Mouse (Mus musculus) embryonic facial prominence, embryonic 11.5 days (tissue): ENCODE results near the gene Snd1. TPM values are rescaled to one million over a fixed set of nuclear protein-coding genes. Genes with fewer than 3 reads are reported as not detected.

Source experiments
- ATAC-seq: fragments of 200-750 bp; cut with Nextera tagmentation; replicated peaks from 2 replicates; pipeline ENCODE4 v1.8.0; 2017; ENCODE audit warnings: low read depth; ENCODE audit not compliant: insufficient number of reproducible peaks, low FRiP score, low TSS enrichment
- DNase-seq: peaks from one replicate; pipeline ENCODE4 v3.0.0-alpha.2; 2015; ENCODE audit warnings: low spot score
- H3K27ac ChIP-seq: fragments of 300-500 bp; sonication (generic); replicated peaks from 2 replicates; pipeline ENCODE4 v1.5.1; 2014; ENCODE audit warnings: mild to moderate bottlenecking, low read depth, low read length, control low read depth
- H3K27me3 ChIP-seq: fragments of 300-500 bp; sonication (generic); 2 replicates; pipeline ENCODE4 v1.6.1; 2014; ENCODE audit warnings: mild to moderate bottlenecking, low read length, moderate library complexity, mixed read lengths; ENCODE audit not compliant: control insufficient read depth, insufficient read depth
- H3K36me3 ChIP-seq: fragments of 300-500 bp; sonication (generic); replicated peaks from 2 replicates; pipeline ENCODE4 v1.6.1; 2014; ENCODE audit warnings: low read depth, mild to moderate bottlenecking, low read length, moderate library complexity, mixed read lengths; ENCODE audit not compliant: control insufficient read depth, insufficient read depth
- H3K4me1 ChIP-seq: fragments of 300-500 bp; sonication (generic); 2 replicates; pipeline ENCODE4 v1.6.1; 2014; ENCODE audit warnings: low read length, mixed read lengths; ENCODE audit not compliant: control insufficient read depth, insufficient read depth
- H3K4me2 ChIP-seq: fragments of 300-500 bp; sonication (generic); 2 replicates; pipeline ENCODE4 v1.6.1; 2014; ENCODE audit warnings: low read depth, mild to moderate bottlenecking, control low read depth, low read length, moderate library complexity
- H3K4me3 ChIP-seq: fragments of 300-500 bp; sonication (generic); 2 replicates; pipeline ENCODE4 v1.5.1; 2014; ENCODE audit warnings: low read depth, low read length, control low read depth
- H3K9ac ChIP-seq: fragments of 300-500 bp; sonication (generic); replicated peaks from 2 replicates; pipeline ENCODE4 v1.6.1; 2014; ENCODE audit warnings: mild to moderate bottlenecking, control low read depth, low read length
- H3K9me3 ChIP-seq: fragments of 300-500 bp; sonication (generic); replicated peaks from 2 replicates; pipeline ENCODE4 v1.6.1; 2016; ENCODE audit warnings: mild to moderate bottlenecking, low read length, inconsistent platforms, mixed read lengths; ENCODE audit not compliant: control insufficient read depth
- WGBS: fragments of 180-500 bp; shearing (Covaris S2); extraction: QIAGEN DNeasy Blood & Tissue Kit; methylation state at CpG from one replicate; pipeline ENCODE4 v1.1.7; 2014; 5-methylcytosine and 5-hydroxymethylcytosine counted together
- polyA plus RNA-seq: library from polyadenylated mRNA; unstranded; fragments of >200 nt; fragmentation: Nextera tagmentation; extraction: Ambion mirVana; gene quantifications from 2 replicates; pipeline ENCODE4 v1.2.1, GENCODE M21; 2014

Gene Snd1
- polyA plus RNA-seq, 1 experiment from 2014 or later, result 92.6 TPM

- Histone ChIP-seq H3K4me1 (0 out of 2 replicates have a peak, but pooled peaks cover 2% of the 10 kb centered on the region), H3K9me3 (no peaks in the 10 kb centered on the region)
- 56% methylated on average over 7 of the region's 7 CpGs for WGBS
Measured at GRCm38 (mm10) chr6:28618751-28619153, 143.8 kb downstream of the Snd1 start.

GRCm38 (mm10) chr6:28621431-28621830 is 146.5 kb downstream of the Snd1 start:
- H3K27me3 ChIP-seq, result no peaks in the 10 kb centered on the region
- H3K4me1 ChIP-seq, result 0 out of 2 replicates have a peak, but pooled peaks cover 2% of the 10 kb centered on the region
- DNase-seq (no peak), ATAC-seq (no peak)
- no peak overlapping the region for H3K27ac ChIP-seq
- H3K4me2 ChIP-seq, result no peak overlapping the region
- no peaks in the 10 kb centered on the region for H3K36me3 ChIP-seq
- H3K4me3 ChIP-seq, result no peak overlapping the region
- H3K9me3 ChIP-seq, result no peaks in the 10 kb centered on the region
- WGBS, result 84% methylated on average over 4 of the region's 4 CpGs
- H3K9ac ChIP-seq, result no peak overlapping the region

More at GRCm38 (mm10) chr6:28618751-28619153, 143.8 kb downstream of the Snd1 start:
- no peak for ATAC-seq
- Histone ChIP-seq H3K9ac (no peak overlapping the region), H3K27ac (no peak overlapping the region), H3K4me2 (no peak overlapping the region), H3K4me3 (no peak overlapping the region), H3K36me3 (no peaks in the 10 kb centered on the region), H3K27me3 (no peaks in the 10 kb centered on the region)
- DNase-seq, result peak; percentile 33

- whole genome bisulfite sequencing, result 93% methylated on average over 5 of the region's 5 CpGs
- H3K4me1 ChIP-seq, result 0 out of 2 replicates have a peak, but pooled peaks cover 2% of the 10 kb centered on the region
- H3K27ac ChIP-seq, result no peak overlapping the region
- no peak for ATAC-seq
- H3K4me2 ChIP-seq, result no peak overlapping the region
- H3K27me3 ChIP-seq, result no peaks in the 10 kb centered on the region
- H3K36me3 ChIP-seq, result no peaks in the 10 kb centered on the region
- no peak overlapping the region for H3K4me3 ChIP-seq
- no peak overlapping the region for H3K9ac ChIP-seq
- no peaks in the 10 kb centered on the region for H3K9me3 ChIP-seq
- no peak for DNase-seq
Measured at GRCm38 (mm10) chr6:28621961-28622360, 147.0 kb downstream of the Snd1 start.

- ATAC-seq (no peak), DNase-seq (no peak)
- H3K27ac ChIP-seq, result no peak overlapping the region
- no peaks in the 10 kb centered on the region for H3K36me3 ChIP-seq
- no peaks in the 10 kb centered on the region for H3K27me3 ChIP-seq
- no peak overlapping the region for H3K4me3 ChIP-seq
- 0 out of 2 replicates have a peak, but pooled peaks cover 2% of the 10 kb centered on the region for H3K4me1 ChIP-seq
- H3K9ac ChIP-seq, result no peak overlapping the region
- 71% methylated on average over 6 of the region's 6 CpGs for WGBS
- H3K9me3 ChIP-seq, result no peaks in the 10 kb centered on the region
- no peak overlapping the region for H3K4me2 ChIP-seq
Measured at GRCm38 (mm10) chr6:28622522-28622921, 147.6 kb downstream of the Snd1 start.

- no peaks in the 10 kb centered on the region for H3K27me3 ChIP-seq
- H3K27ac ChIP-seq, result no peak overlapping the region
- H3K4me2 ChIP-seq, result no peak overlapping the region
- no peak overlapping the region for H3K9ac ChIP-seq
- 87% methylated on average over 3 of the region's 3 CpGs for WGBS
- H3K4me1 ChIP-seq, result 0 out of 2 replicates have a peak, but pooled peaks cover 2% of the 10 kb centered on the region
- no peaks in the 10 kb centered on the region for H3K9me3 ChIP-seq
- H3K4me3 ChIP-seq, result no peak overlapping the region
- H3K36me3 ChIP-seq, result no peaks in the 10 kb centered on the region
- DNase-seq (no peak), ATAC-seq (no peak)
Measured at GRCm38 (mm10) chr6:28622963-28623362, 148.0 kb downstream of the Snd1 start.

GRCm38 (mm10) chr6:28628408-28628807 is 153.5 kb downstream of the Snd1 start:
- Histone ChIP-seq H3K4me3 (no peak overlapping the region), H3K4me1 (no peaks in the 10 kb centered on the region), H3K9ac (no peak overlapping the region), H3K4me2 (no peak overlapping the region), H3K27me3 (no peaks in the 10 kb centered on the region), H3K27ac (no peak overlapping the region), H3K9me3 (no peaks in the 10 kb centered on the region), H3K36me3 (no peaks in the 10 kb centered on the region)
- ATAC-seq, result peak; percentile 52; the same call in 1 of the 2 replicates
- no peak for DNase-seq
- 55% methylated on average over 1 of the region's 1 CpGs for WGBS

- 71% methylated on average over 2 of the region's 2 CpGs for WGBS
- Histone ChIP-seq H3K27ac (no peak overlapping the region), H3K27me3 (no peaks in the 10 kb centered on the region), H3K9me3 (no peaks in the 10 kb centered on the region), H3K9ac (no peak overlapping the region), H3K36me3 (no peaks in the 10 kb centered on the region), H3K4me2 (no peak overlapping the region), H3K4me1 (no peaks in the 10 kb centered on the region), H3K4me3 (no peak overlapping the region)
- no peak for DNase-seq
- no peak for ATAC-seq
Measured at GRCm38 (mm10) chr6:28629866-28630265, 154.9 kb downstream of the Snd1 start.

- no peaks in the 10 kb centered on the region for H3K36me3 ChIP-seq
- 93% methylated on average over 2 of the region's 2 CpGs for WGBS
- no peak overlapping the region for H3K9ac ChIP-seq
- H3K9me3 ChIP-seq, result no peaks in the 10 kb centered on the region
- no peak overlapping the region for H3K4me3 ChIP-seq
- no peak overlapping the region for H3K27ac ChIP-seq
- DNase-seq, result no peak
- ATAC-seq, result no peak
- H3K27me3 ChIP-seq, result no peaks in the 10 kb centered on the region
- H3K4me1 ChIP-seq, result no peaks in the 10 kb centered on the region
- H3K4me2 ChIP-seq, result no peak overlapping the region
Measured at GRCm38 (mm10) chr6:28630926-28631325, 156.0 kb downstream of the Snd1 start.
